ENCODE assay signal across 7 mouse cellular contexts in the genomic region with DNA sequence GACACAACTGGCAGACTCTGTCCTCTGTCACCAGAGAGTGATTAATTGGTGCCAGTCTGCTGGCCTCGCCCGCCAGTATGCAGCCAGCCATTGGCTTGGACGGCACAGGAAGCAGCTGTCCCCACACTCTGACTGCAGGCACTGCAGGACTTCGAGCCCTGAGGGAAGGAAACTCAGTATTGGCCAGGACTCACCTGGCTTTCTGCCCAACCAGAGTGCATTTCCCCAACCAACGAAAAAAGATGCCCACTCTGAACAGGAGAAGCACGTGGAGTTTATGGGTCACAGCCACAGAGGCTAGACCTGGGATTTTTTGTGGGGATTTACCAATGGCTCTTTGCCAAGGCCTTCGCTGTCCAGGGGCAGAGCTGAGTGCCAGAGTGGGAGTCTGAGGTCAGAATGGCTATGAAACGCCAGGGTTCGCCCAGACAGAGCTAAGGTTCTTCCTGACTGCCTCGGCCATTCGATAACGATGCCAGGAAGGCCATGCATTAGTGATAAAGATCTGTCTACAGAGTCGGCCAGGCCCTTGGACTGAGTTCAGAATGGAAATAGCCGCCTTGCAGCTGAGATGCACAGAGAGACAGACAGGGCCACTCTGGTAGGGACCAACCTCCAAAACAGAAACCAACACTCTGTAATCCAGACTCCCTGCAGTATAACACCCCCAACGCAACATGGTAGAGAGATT.
DNase-seq lines count a peak whose midpoint lies in the region; ATAC-seq lines count a peak whose summit lies in the region.

No protein-coding gene starts in this region.

- H3K36me3 ChIP-seq in hindbrain, embryonic 11.5 days (ENCODE audit: control insufficient read depth, insufficient read depth, low read length): no peaks in the 10 kb centered on the region

- no peak overlapping the region for H3K27ac ChIP-seq in hindbrain, embryonic 11.5 days (ENCODE audit: low read depth, low read length)

- H3K4me1 ChIP-seq in hindbrain, embryonic 11.5 days (replicated peaks; ENCODE audit: control insufficient read depth, insufficient read depth, low read length): no peaks in the 10 kb centered on the region

- H3K9ac ChIP-seq in hindbrain, embryonic 11.5 days (ENCODE audit: low read depth, low read length): no peak overlapping the region

- H3K4me3 ChIP-seq in hindbrain, embryonic 11.5 days (ENCODE audit: low read depth, low read length): no peak overlapping the region

- no peaks in the 10 kb centered on the region for H3K27me3 ChIP-seq in hindbrain, embryonic 11.5 days (ENCODE audit: control insufficient read depth, insufficient read depth, low read length)

- DNase-seq in MN1 (ENCODE audit: low spot score): peak; percentile 68
- DNase-seq in adrenal gland, postnatal 14 days: peak; percentile 87
- peak; percentile 28 to 41 for DNase-seq in frontal cortex, postnatal 14 days (ENCODE audit: low spot score in 2 of 2)
- no peak for DNase-seq in hindbrain, embryonic 11.5 days (ENCODE audit: low spot score)
- DNase-seq in layer of hippocampus, postnatal 10 days (ENCODE audit: low spot score in 2 of 2): peak; percentile 74 to 75
- peak; percentile 25 for DNase-seq in testis, postnatal 14 days (ENCODE audit: low spot score)

- H3K4me2 ChIP-seq in hindbrain, embryonic 11.5 days (replicated peaks; ENCODE audit: low read depth, low read length): no peak overlapping the region

- ATAC-seq in hindbrain, embryonic 11.5 days (ENCODE audit: low FRiP score): 0 out of 2 replicates have a peak, but pooled peaks have one; percentile 61
- peak; percentile 82 for ATAC-seq in megakaryocyte progenitor cell, adult 5-6 weeks (replicated peaks; ENCODE audit: poor library complexity)

- no peaks in the 10 kb centered on the region for H3K9me3 ChIP-seq in hindbrain, embryonic 11.5 days (ENCODE audit: control insufficient read depth, low read length)

- WGBS in hindbrain, embryonic 11.5 days: 75% methylated on average over 15 of the region's 15 CpGs
